Mouse (Mus musculus): ENCODE measurements at regions not wholly inside any gene's neighbourhood (a gene's known extent, or its start where the extent isn't known, plus 50 kb on each side); places are given as distances from the start of the nearest gene placed in this dataset.

GRCm38 (mm10) chr16:49573171-49573517 lies 125.9 kb upstream of the Ift57 start:
- DNase-seq (ENCODE audit: low read depth, low spot score) = no peak

DNA sequence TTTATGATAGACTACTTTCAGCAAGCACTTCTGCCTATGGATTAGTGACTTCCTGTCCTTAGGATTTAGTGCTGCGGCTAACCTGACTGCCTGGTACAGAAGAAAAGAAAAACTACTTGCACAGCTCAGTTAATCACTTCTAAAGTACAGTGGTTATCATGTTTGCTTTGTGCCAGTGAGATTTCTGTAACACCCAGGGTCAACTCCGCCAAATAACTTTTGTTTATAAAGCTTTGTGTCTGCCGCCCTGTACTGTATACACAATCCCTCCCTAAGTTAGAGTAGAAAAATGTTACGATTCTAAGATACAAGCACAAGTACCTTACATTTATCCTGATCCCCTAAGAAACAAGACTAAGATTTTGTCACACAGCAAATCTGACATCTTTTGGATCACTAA lies 120.1 kb upstream of the Ift57 start:
- no peak for DNase-seq (ENCODE audit: low read depth, low spot score)

DNA sequence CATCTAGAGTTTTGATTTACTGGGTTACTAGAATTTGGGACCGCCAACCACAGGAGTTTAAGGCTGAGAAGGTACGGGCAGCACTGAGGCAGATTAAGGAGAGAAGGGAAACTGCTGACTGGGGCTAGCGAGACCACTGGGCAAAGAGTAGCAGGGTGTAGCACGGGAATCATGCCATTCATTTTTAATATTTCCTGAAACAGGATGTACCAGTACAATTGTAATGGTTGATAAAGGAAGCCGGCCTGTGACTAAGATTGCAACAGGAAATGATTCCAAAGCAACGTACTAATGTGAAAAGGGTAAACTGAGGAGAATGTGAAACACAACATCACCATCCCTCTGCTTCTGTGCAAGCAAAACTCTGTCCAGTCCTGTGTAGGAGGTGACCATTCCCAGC lies 118.3 kb upstream of the Ift57 start:
- no peak for DNase-seq (ENCODE audit: low read depth, low spot score)

GRCm38 (mm10) chr16:49606500-49606899 lies 92.5 kb upstream of the Ift57 start:
- no peak for DNase-seq (ENCODE audit: low read depth, low spot score)

DNA sequence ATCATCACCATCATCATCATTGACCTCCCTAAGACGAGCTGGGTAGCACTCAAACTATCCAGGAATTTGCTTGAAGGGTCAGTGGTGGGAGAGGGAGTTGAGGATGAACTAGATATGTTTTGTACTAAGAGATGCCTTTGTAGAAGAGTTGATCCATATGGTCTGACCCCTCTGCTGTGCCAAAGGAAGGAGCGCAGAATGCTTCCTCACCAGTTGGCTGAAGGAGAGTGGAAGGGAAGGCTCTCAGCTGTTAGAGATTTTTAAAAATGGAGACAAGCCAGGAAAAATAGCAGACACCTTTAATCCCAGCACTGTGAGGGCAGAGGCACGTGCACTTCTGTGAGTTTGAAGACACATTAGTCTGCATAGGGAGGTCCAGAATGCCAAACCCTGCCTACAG lies 84.2 kb upstream of the Ift57 start:
- no peak for DNase-seq (ENCODE audit: low read depth, low spot score)

GRCm38 (mm10) chr16:49615342-49616020 lies 83.6 kb upstream of the Ift57 start:
- DNase-seq (ENCODE audit: low read depth, low spot score) = peak; percentile 3

- DNase-seq (ENCODE audit: low read depth, low spot score) = peak; percentile 8
Observed at GRCm38 (mm10) chr16:49616263-49616872, 82.7 kb upstream of the Ift57 start.

GRCm38 (mm10) chr16:49633502-49633901 lies 65.5 kb upstream of the Ift57 start:
- DNase-seq (ENCODE audit: low read depth, low spot score) = no peak

DNA sequence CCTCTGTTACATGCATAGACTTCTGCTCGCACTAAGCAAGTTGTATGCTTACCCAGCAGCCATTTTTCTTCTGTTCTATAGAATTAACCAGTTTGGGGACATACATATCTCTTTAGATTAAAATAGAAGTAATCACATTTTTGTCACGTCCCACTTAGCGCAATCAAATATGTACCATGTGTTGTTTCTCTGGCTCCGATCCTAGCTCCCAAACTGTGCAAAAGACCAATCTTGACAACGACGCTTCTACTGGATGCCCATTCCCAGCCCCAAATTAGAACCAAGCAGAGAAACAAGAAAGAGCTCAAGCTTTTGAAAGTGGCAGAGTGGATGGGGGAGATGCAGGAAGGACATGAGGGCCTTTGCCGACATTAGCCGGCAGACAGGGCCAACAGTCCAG lies 63.5 kb upstream of the Ift57 start:
- no peak for DNase-seq (ENCODE audit: low read depth, low spot score)

GRCm38 (mm10) chr16:49636467-49636866 lies 62.6 kb upstream of the Ift57 start:
- no peak for DNase-seq (ENCODE audit: low read depth, low spot score)

DNA sequence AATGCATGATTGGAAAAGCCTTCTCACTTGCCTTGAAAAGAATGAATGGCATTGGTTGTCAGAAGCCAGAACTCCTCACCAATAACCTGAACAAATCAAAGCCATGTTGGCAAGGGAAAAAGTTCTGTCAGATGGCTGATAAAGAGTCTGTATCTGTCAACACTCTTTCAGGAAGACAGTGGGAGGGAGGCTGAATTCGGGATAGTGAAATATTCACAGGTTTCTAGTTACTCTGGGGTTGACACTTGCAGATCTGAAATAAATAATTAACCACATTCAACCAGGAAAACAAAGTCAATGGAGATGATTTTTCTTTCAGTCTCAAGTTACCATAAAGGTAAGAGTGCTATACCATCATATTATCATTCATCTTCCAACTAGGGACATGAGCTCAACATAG lies 56.3 kb upstream of the Ift57 start:
- no peak for DNase-seq (ENCODE audit: low read depth, low spot score)

- DNase-seq (ENCODE audit: low read depth, low spot score) = no peak
Observed at GRCm38 (mm10) chr16:49644416-49644815, 54.6 kb upstream of the Ift57 start.

GRCm38 (mm10) chr16:49646479-49646878 lies 52.6 kb upstream of the Ift57 start:
- no peak for DNase-seq (ENCODE audit: low read depth, low spot score)

All from skeletal muscle tissue, adult 2 months (tissue).